Mouse (Mus musculus) forebrain, embryonic 10.5 days (tissue): ENCODE measurements at regions not wholly inside any gene's neighbourhood (a gene's known extent, or its start where the extent isn't known, plus 50 kb on each side); places are given as distances from the start of the nearest gene placed in this dataset.

ENCODE experiments used
- DNase-seq: peaks from one replicate; pipeline ENCODE4 v3.0.0-alpha.2; 2017; ENCODE audit warnings: low spot score; ENCODE audit errors: extremely low spot score
- H3K27ac ChIP-seq: fragments of 300-500 bp; sonication (generic); 2 replicates; pipeline ENCODE4 v1.5.1; 2016; ENCODE audit warnings: mild to moderate bottlenecking
- H3K27me3 ChIP-seq: fragments of 300-500 bp; sonication (generic); 2 replicates; pipeline ENCODE4 v1.6.1; 2016; ENCODE audit warnings: mild to moderate bottlenecking; ENCODE audit not compliant: poor library complexity, severe bottlenecking
- H3K36me3 ChIP-seq: fragments of 300-500 bp; sonication (generic); replicated peaks from 2 replicates; pipeline ENCODE4 v1.6.1; 2016; ENCODE audit warnings: mild to moderate bottlenecking, moderate library complexity
- H3K4me1 ChIP-seq: fragments of 300-500 bp; sonication (generic); 2 replicates; pipeline ENCODE4 v1.6.1; 2016
- H3K4me3 ChIP-seq: fragments of 300-500 bp; sonication (generic); 2 replicates; pipeline ENCODE4 v1.5.1; 2016; ENCODE audit warnings: mild to moderate bottlenecking, moderate library complexity
- H3K9me3 ChIP-seq: fragments of 300-500 bp; sonication (generic); 2 replicates; pipeline ENCODE4 v1.6.1; 2016; ENCODE audit warnings: mild to moderate bottlenecking, moderate library complexity
- WGBS: fragments of 180-500 bp; shearing (Covaris S2); methylation state at CpG from one replicate; pipeline ENCODE4 v1.1.7; 2016; 5-methylcytosine and 5-hydroxymethylcytosine counted together

- Histone ChIP-seq H3K27me3 (no peaks in the 10 kb centered on the region), H3K9me3 (no peaks in the 10 kb centered on the region), H3K4me1 (no peaks in the 10 kb centered on the region), H3K27ac (no peak overlapping the region), H3K36me3 (no peaks in the 10 kb centered on the region), H3K4me3 (no peak overlapping the region)
- DNase-seq, result no peak
- WGBS, result 85% methylated on average over 4 of the region's 4 CpGs
Measured at GRCm38 (mm10) chr1:169066795-169067194, 464.5 kb downstream of the Nuf2 start.

- Histone ChIP-seq H3K27me3 (no peaks in the 10 kb centered on the region), H3K4me3 (no peak overlapping the region)
- WGBS, result 90% methylated on average over 6 of the region's 6 CpGs
Measured at GRCm38 (mm10) chr1:169060627-169061026, 470.6 kb downstream of the Nuf2 start.

GRCm38 (mm10) chr1:169060145-169060544 lies 471.1 kb downstream of the Nuf2 start:
- no peak for DNase-seq
- Histone ChIP-seq H3K27ac (no peak overlapping the region), H3K4me1 (no peaks in the 10 kb centered on the region), H3K4me3 (no peak overlapping the region), H3K9me3 (no peaks in the 10 kb centered on the region), H3K27me3 (no peaks in the 10 kb centered on the region), H3K36me3 (no peaks in the 10 kb centered on the region)
- 80% methylated on average over 5 of the region's 5 CpGs for WGBS

More at GRCm38 (mm10) chr1:169060627-169061026, 470.6 kb downstream of the Nuf2 start:
- no peak for DNase-seq
- Histone ChIP-seq H3K36me3 (no peaks in the 10 kb centered on the region), H3K27ac (no peak overlapping the region), H3K4me1 (no peaks in the 10 kb centered on the region), H3K9me3 (no peaks in the 10 kb centered on the region)

GRCm38 (mm10) chr1:169051863-169052257 lies 479.4 kb downstream of the Nuf2 start:
- no peaks in the 10 kb centered on the region for H3K36me3 ChIP-seq
- H3K27me3 ChIP-seq, result no peaks in the 10 kb centered on the region
- peaks cover 10% of the 10 kb centered on the region for H3K4me1 ChIP-seq
- no peak for DNase-seq
- H3K9me3 ChIP-seq, result no peaks in the 10 kb centered on the region
- 74% methylated on average over 8 of the region's 8 CpGs for WGBS
- H3K4me3 ChIP-seq, result no peak overlapping the region
- H3K27ac ChIP-seq, result no peak overlapping the region

GRCm38 (mm10) chr1:169051085-169051862 lies 480.0 kb downstream of the Nuf2 start:
- 55% methylated on average over 11 of the region's 11 CpGs for WGBS
- no peaks in the 10 kb centered on the region for H3K27me3 ChIP-seq
- H3K4me1 ChIP-seq, result peaks cover 10% of the 10 kb centered on the region
- DNase-seq, result no peak
- H3K4me3 ChIP-seq, result no peak overlapping the region
- no peak overlapping the region for H3K27ac ChIP-seq
- H3K9me3 ChIP-seq, result no peaks in the 10 kb centered on the region
- H3K36me3 ChIP-seq, result no peaks in the 10 kb centered on the region

GRCm38 (mm10) chr1:169049846-169050245 lies 481.4 kb downstream of the Nuf2 start:
- peaks cover 10% of the 10 kb centered on the region for H3K4me1 ChIP-seq
- no peaks in the 10 kb centered on the region for H3K36me3 ChIP-seq
- WGBS, result 93% methylated on average over 2 of the region's 2 CpGs
- no peak for DNase-seq
- no peaks in the 10 kb centered on the region for H3K27me3 ChIP-seq
- H3K4me3 ChIP-seq, result no peak overlapping the region
- H3K9me3 ChIP-seq, result no peaks in the 10 kb centered on the region
- H3K27ac ChIP-seq, result no peak overlapping the region

GRCm38 (mm10) chr1:169046791-169047525 lies 484.3 kb downstream of the Nuf2 start:
- 72% methylated on average over 4 of the region's 4 CpGs for WGBS
- Histone ChIP-seq H3K36me3 (no peaks in the 10 kb centered on the region), H3K9me3 (no peaks in the 10 kb centered on the region), H3K27me3 (no peaks in the 10 kb centered on the region), H3K27ac (no peak overlapping the region), H3K4me3 (no peak overlapping the region), H3K4me1 (peaks cover 9% of the 10 kb centered on the region)
- no peak for DNase-seq

GRCm38 (mm10) chr1:169033517-169033916 lies 497.7 kb downstream of the Nuf2 start:
- Histone ChIP-seq H3K9me3 (no peaks in the 10 kb centered on the region), H3K4me3 (no peak overlapping the region), H3K36me3 (no peaks in the 10 kb centered on the region), H3K27ac (no peak overlapping the region), H3K27me3 (no peaks in the 10 kb centered on the region), H3K4me1 (no peaks in the 10 kb centered on the region)
- WGBS, result 90% methylated on average over 1 of the region's 1 CpGs
- DNase-seq, result no peak

GRCm38 (mm10) chr1:169031849-169032542 lies 499.3 kb downstream of the Nuf2 start:
- no peaks in the 10 kb centered on the region for H3K27me3 ChIP-seq
- no peaks in the 10 kb centered on the region for H3K4me1 ChIP-seq
- no peaks in the 10 kb centered on the region for H3K36me3 ChIP-seq
- H3K27ac ChIP-seq, result no peak overlapping the region
- H3K9me3 ChIP-seq, result no peaks in the 10 kb centered on the region
- H3K4me3 ChIP-seq, result no peak overlapping the region
- 65% methylated on average over 8 of the region's 8 CpGs for WGBS
- DNase-seq, result no peak

GRCm38 (mm10) chr1:169027706-169028105 lies 503.6 kb downstream of the Nuf2 start:
- no peaks in the 10 kb centered on the region for H3K27me3 ChIP-seq
- 68% methylated on average over 6 of the region's 6 CpGs for WGBS
- DNase-seq, result no peak

GRCm38 (mm10) chr1:169027241-169027640 lies 504.0 kb downstream of the Nuf2 start:
- 95% methylated on average over 3 of the region's 3 CpGs for WGBS

More at GRCm38 (mm10) chr1:169027706-169028105, 503.6 kb downstream of the Nuf2 start:
- Histone ChIP-seq H3K4me1 (no peaks in the 10 kb centered on the region), H3K27ac (no peak overlapping the region), H3K9me3 (no peaks in the 10 kb centered on the region), H3K4me3 (no peak overlapping the region), H3K36me3 (no peaks in the 10 kb centered on the region)

GRCm38 (mm10) chr1:169024531-169024930 lies 506.7 kb downstream of the Nuf2 start:
- 86% methylated on average over 4 of the region's 4 CpGs for WGBS
- Histone ChIP-seq H3K36me3 (no peaks in the 10 kb centered on the region), H3K9me3 (no peaks in the 10 kb centered on the region), H3K4me3 (no peak overlapping the region), H3K4me1 (no peaks in the 10 kb centered on the region), H3K27ac (no peak overlapping the region), H3K27me3 (no peaks in the 10 kb centered on the region)
- no peak for DNase-seq

More at GRCm38 (mm10) chr1:169027241-169027640, 504.0 kb downstream of the Nuf2 start:
- H3K4me1 ChIP-seq, result no peaks in the 10 kb centered on the region
- no peak for DNase-seq
- no peak overlapping the region for H3K4me3 ChIP-seq
- no peaks in the 10 kb centered on the region for H3K9me3 ChIP-seq
- H3K36me3 ChIP-seq, result no peaks in the 10 kb centered on the region
- H3K27me3 ChIP-seq, result no peaks in the 10 kb centered on the region
- H3K27ac ChIP-seq, result no peak overlapping the region
